Mouse (Mus musculus) ovary, postnatal 14 days (tissue): Measurements from ENCODE around the gene Gm2030.
"Not testable (repeated sequence)": the region's sequence is repeated elsewhere in the genome, so short reads cannot be mapped to it uniquely, and the experiment has no call there.

Experiments
- DNase-seq: peaks from one replicate; pipeline ENCODE4 v3.0.0; 2022; ENCODE audit warnings: low spot score

Gm2030 gene

DNA sequence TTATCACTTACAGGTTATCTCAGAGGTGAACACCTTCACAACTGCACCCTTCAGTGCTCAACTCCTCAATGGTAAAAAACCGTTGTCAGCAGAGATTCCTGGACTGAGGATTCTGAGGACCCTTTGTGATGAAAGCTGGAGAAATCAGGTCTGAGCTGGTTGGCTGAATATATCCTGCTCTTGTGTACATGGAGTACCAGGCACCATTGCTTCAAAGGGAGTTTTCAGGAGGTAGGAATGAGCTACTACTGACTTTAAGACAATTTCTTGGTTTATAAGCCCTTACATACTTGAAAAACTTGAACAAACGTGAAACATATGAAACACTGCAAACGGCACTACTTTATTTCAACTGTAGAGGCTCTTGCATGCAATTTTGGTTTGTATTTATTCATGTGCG lies at the start of gene Gm2030:
TSS of gene Gm2030 (minus strand) at position 101 of the 400 bp plus-strand sequence.
- DNase-seq = not testable (repeated sequence)
